Mouse (Mus musculus) liver, adult (tissue): Measurements from ENCODE around the gene Wdr45b.
A peak's percentile ranks its signal among the peaks of the same experiment; 100 is the strongest.

ENCODE experiments used
- GATA4 ChIP-seq: IDR thresholded peaks from 2 replicates; pipeline ENCODE4 v1.6.1; 2014; ENCODE audit warnings: mild to moderate bottlenecking, low read length; ENCODE audit not compliant: insufficient replicate concordance

The Wdr45b gene

GRCm38 (mm10) chr11:121354091-121354707 lies at the start of gene Wdr45b:
Gene Wdr45b, minus strand, starts transcription at chr11:121354445.
- peak; percentile 58; the same call in 1 of the 2 replicates for TF ChIP-seq GATA4

GRCm38 (mm10) chr11:121392405-121392804 lies 38.2 kb upstream of the Wdr45b start:
- no peak for TF ChIP-seq GATA4

- TF ChIP-seq GATA4, result no peak
Measured at GRCm38 (mm10) chr11:121390793-121391192, 36.5 kb upstream of the Wdr45b start.

GRCm38 (mm10) chr11:121388554-121388945 lies 34.3 kb upstream of the Wdr45b start:
- no peak for TF ChIP-seq GATA4

GRCm38 (mm10) chr11:121387750-121388553 lies 33.7 kb upstream of the Wdr45b start, which contains the start of gene Rab40b:
Gene Rab40b, minus strand, starts transcription at chr11:121388251.
- no peak for TF ChIP-seq GATA4

GRCm38 (mm10) chr11:121380294-121380693 lies 26.0 kb upstream of the Wdr45b start:
- no peak for TF ChIP-seq GATA4

GRCm38 (mm10) chr11:121378644-121379043 lies 24.4 kb upstream of the Wdr45b start:
- no peak for TF ChIP-seq GATA4

- TF ChIP-seq GATA4, result no peak
Measured at GRCm38 (mm10) chr11:121373305-121373704, 19.1 kb upstream of the Wdr45b start.

- TF ChIP-seq GATA4, result no peak
Measured at GRCm38 (mm10) chr11:121370337-121370994, 16.2 kb upstream of the Wdr45b start.

GRCm38 (mm10) chr11:121369622-121370021 lies 15.4 kb upstream of the Wdr45b start:
- TF ChIP-seq GATA4, result no peak

- TF ChIP-seq GATA4, result no peak
Measured at GRCm38 (mm10) chr11:121368731-121369130, 14.5 kb upstream of the Wdr45b start.

- no peak for TF ChIP-seq GATA4
Measured at GRCm38 (mm10) chr11:121367170-121367707, 13.0 kb upstream of the Wdr45b start.

- no peak for TF ChIP-seq GATA4
Measured at GRCm38 (mm10) chr11:121362212-121362611, 8.0 kb upstream of the Wdr45b start.

GRCm38 (mm10) chr11:121353326-121354090 lies 737 bp downstream of the Wdr45b start:
- no peak for TF ChIP-seq GATA4

- TF ChIP-seq GATA4, result peak; percentile 93
Measured at GRCm38 (mm10) chr11:121348166-121348565, 6.1 kb downstream of the Wdr45b start.
